Mouse (Mus musculus): ENCODE results near the gene Diras2.

Gene Diras2

GRCm38 (mm10) chr13:52531121-52531520 lies at the start of gene Diras2:
Gene Diras2 (minus strand): TSS chr13:52531279.
- DNase-seq: no peak

- no peak for DNase-seq
Observed at GRCm38 (mm10) chr13:52578776-52579175, 47.7 kb upstream of the Diras2 start.

GRCm38 (mm10) chr13:52577939-52578338 lies 46.9 kb upstream of the Diras2 start:
- DNase-seq: no peak

GRCm38 (mm10) chr13:52577326-52577920 lies 46.3 kb upstream of the Diras2 start:
- no peak for DNase-seq

GRCm38 (mm10) chr13:52576841-52577240 lies 45.8 kb upstream of the Diras2 start:
- no peak for DNase-seq

- no peak for DNase-seq
Observed at GRCm38 (mm10) chr13:52576021-52576614, 45.0 kb upstream of the Diras2 start.

- DNase-seq: no peak
Observed at GRCm38 (mm10) chr13:52575483-52575882, 44.4 kb upstream of the Diras2 start.

- no peak for DNase-seq
Observed at GRCm38 (mm10) chr13:52574311-52574710, 43.2 kb upstream of the Diras2 start.

GRCm38 (mm10) chr13:52572451-52573446 lies 41.7 kb upstream of the Diras2 start:
- DNase-seq: no peak

GRCm38 (mm10) chr13:52571591-52572384 lies 40.7 kb upstream of the Diras2 start:
- DNase-seq: no peak

GRCm38 (mm10) chr13:52570276-52570675 lies 39.2 kb upstream of the Diras2 start:
- DNase-seq: no peak

- DNase-seq: no peak
Observed at GRCm38 (mm10) chr13:52569194-52569769, 38.2 kb upstream of the Diras2 start.

GRCm38 (mm10) chr13:52566777-52567176 lies 35.7 kb upstream of the Diras2 start:
- no peak for DNase-seq

GRCm38 (mm10) chr13:52566188-52566760 lies 35.2 kb upstream of the Diras2 start:
- DNase-seq: no peak

- DNase-seq: no peak
Observed at GRCm38 (mm10) chr13:52565103-52565739, 34.1 kb upstream of the Diras2 start.

GRCm38 (mm10) chr13:52562166-52562571 lies 31.1 kb upstream of the Diras2 start:
- no peak for DNase-seq

GRCm38 (mm10) chr13:52561367-52562165 lies 30.5 kb upstream of the Diras2 start:
- no peak for DNase-seq

GRCm38 (mm10) chr13:52557421-52557820 lies 26.3 kb upstream of the Diras2 start:
- DNase-seq: no peak

- no peak for DNase-seq
Observed at GRCm38 (mm10) chr13:52554722-52555121, 23.6 kb upstream of the Diras2 start.

- DNase-seq: no peak
Observed at GRCm38 (mm10) chr13:52552822-52553477, 21.9 kb upstream of the Diras2 start.
